Mouse (Mus musculus) lung, postnatal 14 days (tissue): ENCODE measurements at regions not wholly inside any gene's neighbourhood (a gene's known extent, or its start where the extent isn't known, plus 50 kb on each side); places are given as distances from the start of the nearest gene placed in this dataset.
A peak's percentile ranks its signal among the peaks of the same experiment; 100 is the strongest.

Experiments
- DNase-seq: peaks from one replicate; pipeline ENCODE4 v3.0.0; 2021

DNA sequence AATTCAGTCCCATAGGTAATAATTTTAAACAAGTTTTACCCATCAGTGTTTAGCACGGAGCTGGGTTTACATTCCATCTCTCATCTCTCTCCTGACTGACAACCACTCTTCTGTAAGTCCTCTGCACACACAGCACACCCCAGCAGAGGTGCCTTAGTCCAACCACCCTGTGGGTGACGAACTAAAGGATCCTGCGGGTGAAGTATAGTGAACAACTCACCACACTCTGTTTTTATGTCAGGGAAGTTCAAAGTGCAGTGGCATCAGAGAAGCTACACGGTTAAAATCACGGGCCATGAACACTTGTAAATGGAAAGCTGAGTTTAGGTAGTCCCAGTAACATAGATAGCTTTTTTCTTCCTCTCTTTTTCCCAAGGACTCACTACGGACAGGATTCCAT lies 157.1 kb downstream of the Dyrk2 start:
- no peak for DNase-seq

- DNase-seq, result no peak
Observed at GRCm38 (mm10) chr10:118714179-118714581, 155.8 kb downstream of the Dyrk2 start.

DNA sequence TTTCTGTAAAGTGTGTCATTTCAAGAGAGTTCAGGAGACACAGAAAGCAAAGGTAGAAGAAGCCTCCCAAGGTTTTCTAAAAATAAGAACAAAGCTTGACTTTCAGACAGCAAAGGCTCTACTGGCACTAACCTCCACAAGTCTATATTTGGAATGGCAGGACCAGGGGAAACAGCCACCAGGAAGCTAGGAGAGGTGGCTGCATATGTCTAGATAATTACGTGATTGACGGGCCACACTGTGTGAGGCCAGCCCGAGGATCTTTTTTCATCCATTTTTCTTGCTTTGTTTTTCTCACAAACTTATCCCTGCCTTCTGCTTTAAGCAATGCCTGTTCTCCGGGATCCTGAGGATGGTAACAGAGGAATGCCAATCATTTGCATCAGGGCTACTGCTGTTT lies 155.4 kb downstream of the Dyrk2 start:
- no peak for DNase-seq

DNA sequence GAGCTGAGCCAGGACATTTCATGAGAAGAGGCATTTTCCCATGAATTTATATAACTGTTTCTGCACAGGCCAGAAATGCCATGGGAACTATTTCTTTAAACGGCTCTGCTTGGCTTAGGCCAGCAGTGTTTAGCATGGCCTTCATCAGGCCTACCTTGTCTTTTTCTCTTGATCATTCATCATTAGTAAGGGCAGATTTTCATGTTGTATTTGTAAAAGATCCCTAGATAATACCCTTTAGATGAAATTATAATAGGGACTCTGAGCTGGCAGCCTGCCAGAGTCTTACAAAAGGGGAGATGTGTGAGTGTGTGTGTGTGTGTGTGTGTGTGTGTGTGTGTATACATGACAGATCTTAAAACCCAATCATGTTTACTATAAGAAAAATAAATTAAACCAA lies 149.4 kb downstream of the Dyrk2 start:
- DNase-seq, result no peak

DNA sequence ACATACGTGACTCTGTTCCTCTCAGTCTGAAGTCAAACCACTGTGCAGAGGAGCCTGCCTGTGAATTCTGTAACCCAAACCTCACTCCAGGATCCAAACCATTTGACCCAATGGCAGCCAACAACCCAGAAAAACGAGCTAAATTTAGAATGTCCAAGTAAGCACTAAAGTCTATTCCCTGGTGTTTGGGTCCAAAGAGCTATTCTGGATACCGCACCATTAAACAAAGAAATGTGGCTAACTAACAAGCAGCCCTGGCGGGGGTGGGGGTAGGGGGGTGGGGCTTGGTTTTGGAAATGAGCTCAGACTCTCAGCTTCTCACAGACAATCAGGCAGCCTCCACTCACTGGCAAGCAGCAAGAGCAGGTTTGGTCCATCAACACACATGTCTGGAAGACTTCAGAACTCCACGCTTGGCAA lies 147.9 kb downstream of the Dyrk2 start:
- no peak for DNase-seq

GRCm38 (mm10) chr10:118722671-118723070 lies 147.3 kb downstream of the Dyrk2 start:
- DNase-seq, result no peak

DNA sequence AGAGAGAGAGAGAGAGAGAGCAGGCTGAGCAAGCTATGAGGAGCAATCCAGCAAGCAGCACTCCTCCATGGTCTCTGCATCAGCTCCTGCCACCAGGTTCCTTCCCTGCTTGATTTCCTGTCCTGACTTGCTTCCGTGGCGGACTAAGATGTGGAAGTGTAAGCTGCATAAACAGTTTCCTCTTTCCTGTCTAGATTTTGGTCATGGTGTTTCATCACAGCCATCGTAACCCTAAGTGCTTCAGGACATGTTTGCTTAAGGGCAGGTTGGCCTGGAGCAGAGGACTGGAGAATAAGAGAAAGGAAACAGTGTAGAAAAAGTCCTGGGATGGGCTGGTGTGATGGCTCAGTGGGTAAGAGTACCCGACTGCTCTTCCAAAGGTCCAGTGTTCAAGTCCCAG lies 133.9 kb downstream of the Dyrk2 start:
- no peak for DNase-seq

- DNase-seq, result peak; percentile 18
Observed at GRCm38 (mm10) chr10:118737064-118737463, 132.9 kb downstream of the Dyrk2 start.

- DNase-seq, result peak; percentile 37
Observed at GRCm38 (mm10) chr10:118739849-118740481, 130.0 kb downstream of the Dyrk2 start.

- DNase-seq, result no peak
Observed at GRCm38 (mm10) chr10:118743831-118744230, 126.2 kb downstream of the Dyrk2 start.

DNA sequence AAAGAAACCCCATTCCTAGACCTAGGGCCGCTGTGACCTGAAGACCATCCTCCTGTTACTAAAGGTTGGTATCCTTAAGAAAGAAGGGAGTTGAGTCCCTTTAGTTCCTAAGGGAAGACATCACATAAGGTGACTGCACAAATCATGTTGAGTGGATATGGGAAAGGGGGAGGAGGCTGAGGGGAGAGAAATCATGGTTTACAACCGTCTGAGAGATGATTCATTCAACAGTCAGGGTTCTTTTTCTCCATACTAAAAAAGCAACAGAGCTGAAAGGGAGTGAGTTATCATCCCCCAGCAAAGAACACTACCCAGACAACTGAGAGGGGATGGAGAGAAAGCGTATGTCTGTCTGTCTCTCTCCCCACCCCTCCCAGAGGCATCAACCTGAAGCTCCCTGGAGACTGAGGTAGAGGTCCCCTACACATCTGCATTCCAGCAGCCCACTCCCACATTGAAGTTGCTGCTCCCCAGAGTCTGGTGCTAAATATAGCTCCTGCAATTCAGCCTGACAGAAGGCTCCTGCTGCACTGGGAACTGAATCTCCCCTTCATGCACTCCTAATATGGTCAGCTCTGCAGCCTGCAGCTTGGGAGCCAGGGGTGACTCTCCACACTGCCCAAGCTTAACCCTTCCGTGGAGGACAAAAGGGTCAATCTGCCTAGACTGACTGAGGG lies 123.2 kb downstream of the Dyrk2 start:
- no peak for DNase-seq

- DNase-seq, result no peak
Observed at GRCm38 (mm10) chr10:118749039-118749438, 121.0 kb downstream of the Dyrk2 start.

DNA sequence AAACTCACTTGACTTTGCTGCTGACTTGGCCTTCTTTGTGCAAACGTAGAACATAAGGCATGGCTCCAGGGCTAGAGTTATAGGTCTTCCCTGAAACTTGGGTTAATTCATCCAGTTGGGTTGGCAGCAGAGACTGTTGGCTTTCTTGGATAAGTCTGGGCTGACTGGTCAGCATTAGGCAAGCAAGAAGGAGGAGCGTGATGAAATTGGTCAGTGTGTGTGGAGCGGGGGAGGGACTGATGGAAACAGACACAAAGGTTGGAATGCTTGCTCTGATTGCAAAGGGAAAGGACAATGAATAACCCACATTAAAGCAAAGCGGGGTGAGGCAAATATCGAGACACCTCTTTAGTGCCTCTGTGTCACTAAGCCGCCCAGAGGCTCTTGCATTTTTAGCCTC lies 120.3 kb downstream of the Dyrk2 start:
- DNase-seq, result no peak

- DNase-seq, result no peak
Observed at GRCm38 (mm10) chr10:118751110-118751509, 118.9 kb downstream of the Dyrk2 start.

GRCm38 (mm10) chr10:118753061-118753775 lies 116.8 kb downstream of the Dyrk2 start:
- DNase-seq, result no peak

DNA sequence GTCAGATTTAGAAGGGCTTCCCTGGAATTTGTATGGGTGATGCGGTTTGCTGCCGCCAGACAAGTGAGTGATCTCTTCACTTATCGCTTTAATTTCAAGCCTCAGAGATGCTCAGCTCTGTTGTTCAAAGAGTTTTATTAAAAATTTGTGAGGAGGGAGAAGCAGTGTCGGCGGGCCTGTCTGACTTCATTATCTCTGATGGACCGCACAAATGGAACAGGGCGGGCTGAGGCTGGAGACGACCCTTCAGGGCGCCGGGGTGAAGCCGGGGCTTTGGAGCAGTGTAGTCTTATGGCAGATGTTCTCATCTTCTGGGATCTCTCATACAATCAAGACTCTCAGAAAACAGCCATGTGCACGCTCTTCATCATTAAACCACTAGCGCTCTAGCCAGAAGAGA lies 115.2 kb downstream of the Dyrk2 start:
- DNase-seq, result no peak

DNA sequence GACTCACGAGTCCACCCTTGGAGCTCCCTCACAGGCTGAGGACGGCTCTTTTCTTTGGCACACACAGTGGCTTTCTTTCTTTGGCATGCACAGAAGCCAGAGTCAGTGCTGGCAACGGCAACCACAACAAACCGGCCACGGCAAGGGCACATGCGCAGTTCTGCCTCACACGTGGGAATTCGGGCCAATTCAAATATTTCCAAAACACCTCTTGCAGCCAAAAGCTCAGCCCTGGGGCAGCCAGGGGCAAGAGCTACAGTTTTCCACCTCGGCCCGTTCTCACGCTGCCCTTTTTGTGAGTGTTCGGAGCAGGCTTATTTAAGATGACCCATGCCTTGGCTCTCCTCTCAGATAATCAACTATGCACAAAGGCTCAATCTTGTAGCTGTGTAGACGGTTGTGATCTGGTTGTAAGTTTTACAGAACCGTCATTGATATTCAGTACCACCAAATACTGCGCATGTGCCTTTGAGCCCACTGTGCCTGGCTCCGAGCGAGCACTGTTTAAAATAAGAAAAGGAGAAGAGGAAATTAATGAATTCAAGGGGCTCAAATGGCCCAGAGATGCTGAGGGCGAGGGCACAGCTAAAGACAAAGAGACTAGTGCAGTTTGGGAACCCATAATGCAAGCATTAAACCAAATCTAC lies 111.1 kb downstream of the Dyrk2 start:
- DNase-seq, result peak; percentile 65

DNA sequence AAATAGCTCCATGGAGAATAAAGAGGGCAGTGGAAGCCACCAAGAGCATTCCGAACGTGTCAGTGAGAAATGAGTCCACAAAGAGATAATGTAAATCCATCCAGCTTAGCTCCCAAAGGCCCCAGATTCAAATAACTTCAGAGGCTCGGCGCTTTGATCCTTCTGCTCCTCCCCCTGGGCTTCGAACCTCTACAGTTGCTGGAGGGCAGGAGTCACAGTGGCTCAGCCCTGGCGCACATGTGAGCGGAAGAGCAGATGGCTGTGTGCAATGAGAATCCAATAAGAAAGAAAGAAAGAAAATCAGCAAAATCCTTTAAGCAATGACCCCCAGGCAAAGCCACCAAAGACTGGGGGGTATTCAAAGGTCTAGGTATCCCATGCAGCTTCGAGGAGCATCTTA lies 109.6 kb downstream of the Dyrk2 start:
- no peak for DNase-seq

DNA sequence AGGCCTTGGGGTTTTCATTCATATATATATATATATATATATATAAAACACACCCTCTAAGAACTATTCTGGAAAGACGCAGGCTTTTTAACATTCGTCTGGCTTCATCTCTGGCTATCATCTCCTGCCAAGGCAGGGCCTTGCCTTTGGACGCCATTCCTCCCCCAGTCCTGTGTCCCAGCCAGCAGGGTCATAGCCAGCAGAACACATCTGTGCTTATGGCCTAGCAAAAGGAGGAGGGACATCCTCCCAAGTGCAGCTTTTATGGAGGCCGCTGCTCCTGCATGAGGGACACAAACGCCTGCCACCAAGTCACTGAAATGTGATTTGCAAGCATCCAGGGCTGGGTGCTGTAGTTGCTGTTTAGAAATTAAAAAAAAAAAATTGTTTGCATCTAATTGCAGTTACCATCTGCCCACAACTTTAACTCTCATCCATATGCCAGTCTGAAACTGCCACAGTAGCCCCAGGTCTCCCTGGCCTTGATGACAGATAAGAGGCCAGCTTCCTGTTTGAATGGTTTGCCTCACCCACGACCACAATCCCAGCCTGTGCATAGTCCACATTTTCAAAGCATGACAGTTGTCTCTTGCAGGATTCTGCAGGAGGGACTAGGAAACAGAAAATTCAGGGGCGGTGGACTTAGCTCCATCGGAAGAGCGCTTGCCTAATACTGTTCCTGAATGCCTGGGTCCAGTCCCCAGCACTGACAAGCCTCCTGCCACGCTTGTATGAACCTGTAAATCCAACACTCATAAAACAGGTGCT lies 108.7 kb downstream of the Dyrk2 start:
- no peak for DNase-seq

GRCm38 (mm10) chr10:118765051-118765450 lies 105.0 kb downstream of the Dyrk2 start:
- no peak for DNase-seq

GRCm38 (mm10) chr10:118765544-118766441 lies 104.2 kb downstream of the Dyrk2 start:
- DNase-seq, result no peak

- DNase-seq, result no peak
Observed at GRCm38 (mm10) chr10:118766826-118767225, 103.2 kb downstream of the Dyrk2 start.
